In the genomic region with DNA sequence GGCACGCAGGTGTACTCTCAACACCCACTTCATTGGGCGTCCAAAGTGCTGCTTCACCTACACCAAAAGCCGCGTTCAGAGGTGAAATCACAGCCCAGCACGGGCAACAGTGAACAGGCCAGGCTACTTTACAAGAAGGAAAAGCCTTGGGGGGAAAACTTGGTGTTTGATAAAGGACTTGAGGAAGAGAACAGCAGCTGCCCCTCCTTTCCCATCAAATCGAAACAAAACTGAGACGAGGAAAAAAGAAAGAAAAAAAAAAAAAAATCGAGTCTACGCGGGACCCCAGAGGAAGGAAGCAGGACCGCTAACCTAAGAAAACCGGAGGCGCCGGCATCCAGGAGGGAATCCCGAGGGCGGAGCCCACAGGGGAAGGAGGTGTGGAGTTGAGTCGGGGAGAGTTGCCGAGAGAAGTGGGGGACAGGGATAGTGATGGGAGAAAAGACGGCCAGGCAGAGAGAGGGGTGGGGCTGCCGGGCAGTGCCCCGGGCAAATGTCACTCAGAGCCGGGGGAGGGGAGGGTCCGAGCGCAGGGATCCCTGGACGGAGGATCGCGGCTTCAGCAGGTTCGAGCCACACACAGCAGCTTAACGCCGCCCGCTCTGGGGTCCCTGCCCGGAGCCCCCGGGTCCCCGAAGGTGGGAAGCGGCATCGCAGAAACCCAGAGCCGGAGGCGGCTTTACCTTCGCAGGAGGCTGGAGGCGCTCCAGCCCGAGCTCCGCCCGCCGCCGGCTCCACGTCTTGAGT, we compare ENCODE assay signal across 8 mouse cellular contexts. TPM values are rescaled to one million over a fixed set of nuclear protein-coding genes. Genes with fewer than 3 reads are reported as not detected.
DNase-seq lines count a peak whose midpoint lies in the region; ATAC-seq and TF ChIP-seq lines count a peak whose summit lies in the region.

No protein-coding gene starts in this region.

- peak overlapping the region; percentile 94 for H3K27ac ChIP-seq in heart, embryonic 13.5 days (replicated peaks)
- H3K27ac ChIP-seq in embryonic facial prominence, embryonic 12.5 days = peak overlapping the region; percentile 89
- peak overlapping the region; percentile 91 for H3K27ac ChIP-seq in hindbrain, embryonic 14.5 days
- peak overlapping the region; percentile 79 for H3K27ac ChIP-seq in limb, embryonic 14.5 days (replicated peaks; ENCODE audit: low read depth, low read length)
- peak overlapping the region; percentile 88 for H3K27ac ChIP-seq in midbrain, embryonic 15.5 days

- no peaks in the 10 kb centered on the region; the same call in 1 of the 2 replicates for H3K27me3 ChIP-seq in heart, embryonic 13.5 days (replicated peaks)
- no peaks in the 10 kb centered on the region for H3K27me3 ChIP-seq in embryonic facial prominence, embryonic 12.5 days
- no peaks in the 10 kb centered on the region for H3K27me3 ChIP-seq in hindbrain, embryonic 14.5 days (ENCODE audit: control insufficient read depth, insufficient read depth, low read length)
- H3K27me3 ChIP-seq in limb, embryonic 14.5 days (ENCODE audit: control insufficient read depth, insufficient read depth, low read length) = no peaks in the 10 kb centered on the region
- no peaks in the 10 kb centered on the region for H3K27me3 ChIP-seq in midbrain, embryonic 15.5 days (replicated peaks)

- peak overlapping the region; percentile 94 for H3K4me3 ChIP-seq in heart, embryonic 13.5 days
- H3K4me3 ChIP-seq in embryonic facial prominence, embryonic 12.5 days = peak overlapping the region; percentile 80
- peak overlapping the region; percentile 99 for H3K4me3 ChIP-seq in hindbrain, embryonic 14.5 days (replicated peaks; ENCODE audit: low read length)
- peak overlapping the region; percentile 89 for H3K4me3 ChIP-seq in limb, embryonic 14.5 days (replicated peaks; ENCODE audit: low read length)
- H3K4me3 ChIP-seq in midbrain, embryonic 15.5 days = peak overlapping the region; percentile 90

- H3K36me3 ChIP-seq in heart, embryonic 13.5 days = no peaks in the 10 kb centered on the region
- H3K36me3 ChIP-seq in embryonic facial prominence, embryonic 12.5 days = no peaks in the 10 kb centered on the region
- H3K36me3 ChIP-seq in hindbrain, embryonic 14.5 days (replicated peaks; ENCODE audit: control insufficient read depth, insufficient read depth) = no peaks in the 10 kb centered on the region
- H3K36me3 ChIP-seq in limb, embryonic 14.5 days (ENCODE audit: control insufficient read depth, insufficient read depth, low read length) = no peaks in the 10 kb centered on the region
- H3K36me3 ChIP-seq in midbrain, embryonic 15.5 days (replicated peaks) = no peaks in the 10 kb centered on the region

- peaks cover 26% of the 10 kb centered on the region for H3K4me1 ChIP-seq in heart, embryonic 13.5 days
- H3K4me1 ChIP-seq in embryonic facial prominence, embryonic 12.5 days = peaks cover 20% of the 10 kb centered on the region
- H3K4me1 ChIP-seq in hindbrain, embryonic 14.5 days (replicated peaks; ENCODE audit: control insufficient read depth, insufficient read depth, low read length) = peaks cover 18% of the 10 kb centered on the region
- peaks cover 16% of the 10 kb centered on the region for H3K4me1 ChIP-seq in limb, embryonic 14.5 days (ENCODE audit: control insufficient read depth, insufficient read depth, low read length)
- peaks cover 28% of the 10 kb centered on the region for H3K4me1 ChIP-seq in midbrain, embryonic 15.5 days

- TF ChIP-seq POLR2A in limb, embryonic 14.5 days (IDR thresholded peaks at IDR 0.05; ENCODE audit: borderline replicate concordance, extremely low read depth, insufficient read depth, insufficient read length) = no peak

- H3K9me3 ChIP-seq in heart, embryonic 13.5 days = no peaks in the 10 kb centered on the region
- H3K9me3 ChIP-seq in embryonic facial prominence, embryonic 12.5 days = no peaks in the 10 kb centered on the region
- H3K9me3 ChIP-seq in hindbrain, embryonic 14.5 days (ENCODE audit: control insufficient read depth, low read length) = no peaks in the 10 kb centered on the region
- no peaks in the 10 kb centered on the region for H3K9me3 ChIP-seq in limb, embryonic 14.5 days (ENCODE audit: control insufficient read depth, low read length)
- H3K9me3 ChIP-seq in midbrain, embryonic 15.5 days = no peaks in the 10 kb centered on the region

- H3K9ac ChIP-seq in heart, embryonic 13.5 days = peak overlapping the region; percentile 97
- H3K9ac ChIP-seq in embryonic facial prominence, embryonic 12.5 days = peak overlapping the region; percentile 79
- H3K9ac ChIP-seq in hindbrain, embryonic 14.5 days = peak overlapping the region; percentile 95
- peak overlapping the region; percentile 85 for H3K9ac ChIP-seq in limb, embryonic 14.5 days (ENCODE audit: low read depth, low read length, severe bottlenecking)
- peak overlapping the region; percentile 83 for H3K9ac ChIP-seq in midbrain, embryonic 15.5 days

- WGBS in heart, embryonic 13.5 days = under 1% methylated on average over 45 of the region's 46 CpGs
- WGBS in embryonic facial prominence, embryonic 12.5 days = under 1% methylated on average over 37 of the region's 46 CpGs
- WGBS in hindbrain, embryonic 14.5 days = under 1% methylated on average over 43 of the region's 46 CpGs
- under 1% methylated on average over 34 of the region's 46 CpGs for WGBS in limb, embryonic 14.5 days
- under 1% methylated on average over 46 of the region's 46 CpGs for WGBS in midbrain, embryonic 15.5 days

- H3K4me2 ChIP-seq in heart, embryonic 13.5 days = peak overlapping the region; percentile 78
- peak overlapping the region; percentile 82 for H3K4me2 ChIP-seq in embryonic facial prominence, embryonic 12.5 days (replicated peaks)
- H3K4me2 ChIP-seq in hindbrain, embryonic 14.5 days (replicated peaks) = peak overlapping the region; percentile 95
- peak overlapping the region; percentile 73 for H3K4me2 ChIP-seq in limb, embryonic 14.5 days (replicated peaks; ENCODE audit: low read depth, low read length, severe bottlenecking)
- peak overlapping the region; percentile 84 for H3K4me2 ChIP-seq in midbrain, embryonic 15.5 days

- DNase-seq in heart, adult 11 months = no peak
- DNase-seq in MN1 (ENCODE audit: low spot score) = peak; percentile 66
- DNase-seq in hindbrain, embryonic 14.5 days (ENCODE audit: low spot score) = peak; percentile 44
- peak; percentile 18 for DNase-seq in limb, embryonic 14.5 days (ENCODE audit: low spot score)
- no peak for DNase-seq in layer of hippocampus, adult 9-10 months (ENCODE audit: low spot score)

- ATAC-seq in heart, embryonic 13.5 days (ENCODE audit: extremely low read depth, insufficient number of reproducible peaks, low FRiP score, low TSS enrichment) = peak; percentile 45
- peak; percentile 65 for ATAC-seq in embryonic facial prominence, embryonic 12.5 days (ENCODE audit: insufficient number of reproducible peaks, insufficient read depth, low FRiP score, low TSS enrichment)
- no peak; the same call in 1 of the 2 replicates for ATAC-seq in hindbrain, embryonic 14.5 days (ENCODE audit: low FRiP score)
- peak; percentile 45 for ATAC-seq in limb, embryonic 14.5 days (ENCODE audit: low FRiP score, low read depth)
- peak; percentile 70 for ATAC-seq in midbrain, embryonic 15.5 days (replicated peaks)

RNA-seq across cellular contexts. Expression of gene Dnajc13, which starts 0.5 kb away (rescaled TPM):
- 14.5 and 15.1 TPM in 2 replicates for polyA plus RNA-seq in heart, embryonic 13.5 days (2015; fragmentation: Nextera tagmentation; extraction: Ambion mirVana)
- polyA plus RNA-seq in embryonic facial prominence, embryonic 12.5 days (2016; fragmentation: Nextera tagmentation; extraction: Ambion mirVana) = 23.4 and 26.1 TPM in 2 replicates
- 25.3 and 25.5 TPM in 2 replicates for polyA plus RNA-seq in hindbrain, embryonic 14.5 days (2014; fragmentation: Nextera tagmentation; extraction: Ambion mirVana)
- polyA plus RNA-seq in limb, embryonic 14.5 days (2012; rRNA removed) = 64.3 TPM in 2 replicates
- 30.2 and 34.9 TPM in 2 replicates for polyA plus RNA-seq in limb, embryonic 14.5 days (2014; fragmentation: Nextera tagmentation; extraction: Ambion mirVana)
- polyA plus RNA-seq in midbrain, embryonic 15.5 days (2015; fragmentation: Nextera tagmentation; extraction: Ambion mirVana) = 19.3 and 20.5 TPM in 2 replicates

Comparison
In these comparisons a context has a peak if more than half of its experiments do, and no peak if none do; other contexts are left out.
1. DNase-seq: peak in MN1 (single experiment), hindbrain, embryonic 14.5 days (single experiment) and limb, embryonic 14.5 days (single experiment); none in heart, adult 11 months (single experiment) and layer of hippocampus, adult 9-10 months (single experiment).
2. Peak in every context shown above with its lines, with median percentiles within 50 percentile points of each other: H3K27ac ChIP-seq, H3K4me2 ChIP-seq, H3K4me3 ChIP-seq and H3K9ac ChIP-seq.